Mouse (Mus musculus) testis, postnatal 10 days (tissue): ENCODE measurements around the gene Gm20870.
"Not testable (repeated sequence)": the region's sequence is repeated elsewhere in the genome, so short reads cannot be mapped to it uniquely, and the experiment has no call there.

Experiments
- DNase-seq: peaks from one replicate; pipeline ENCODE4 v3.0.0; 2021; ENCODE audit warnings: low spot score

Gene Gm20870

GRCm38 (mm10) chrY:71691743-71692142 lies at the start of gene Gm20870:
Gm20870 (plus strand) TSS chrY:71692043.
- DNase-seq: not testable (repeated sequence)
